Mouse (Mus musculus) heart, postnatal 36 days (tissue): Measurements from ENCODE around the gene Zswim4. TPM values are rescaled to one million over a fixed set of nuclear protein-coding genes. Genes with fewer than 3 reads are reported as not detected.

Source experiments
- DNase-seq, 2 experiments: peaks; one replicate each; pipeline ENCODE4 v3.0.0; 2021 to 2022
- intact Hi-C: fragments of 180-260 bp; cut with DNase I; formaldehyde crosslinking; loops from one replicate; pipeline ENCODE4 v1.15.1; 2025
- microRNA-seq, 2 experiments: library from miRNA; unstranded; fragments of <30 nt; microRNA quantifications; one replicate each; pipeline ENCODE4 v1.2.0; 2021; ENCODE audit warnings: borderline number of aligned reads in 2 of 2
- total RNA-seq, 2 experiments: library from RNA; stranded (reverse); gene quantifications; 2 replicates each; pipeline ENCODE4 v1.2.3; 2021

The Zswim4 gene
- total RNA-seq, 2 experiments from 2014 or later, result 9.5 to 11.0 TPM

GRCm38 (mm10) chr8:84188671-84189070 lies 48.2 kb downstream of the Zswim4 start:
- no peak for DNase-seq
- intact Hi-C loops, result no loop called here

DNA sequence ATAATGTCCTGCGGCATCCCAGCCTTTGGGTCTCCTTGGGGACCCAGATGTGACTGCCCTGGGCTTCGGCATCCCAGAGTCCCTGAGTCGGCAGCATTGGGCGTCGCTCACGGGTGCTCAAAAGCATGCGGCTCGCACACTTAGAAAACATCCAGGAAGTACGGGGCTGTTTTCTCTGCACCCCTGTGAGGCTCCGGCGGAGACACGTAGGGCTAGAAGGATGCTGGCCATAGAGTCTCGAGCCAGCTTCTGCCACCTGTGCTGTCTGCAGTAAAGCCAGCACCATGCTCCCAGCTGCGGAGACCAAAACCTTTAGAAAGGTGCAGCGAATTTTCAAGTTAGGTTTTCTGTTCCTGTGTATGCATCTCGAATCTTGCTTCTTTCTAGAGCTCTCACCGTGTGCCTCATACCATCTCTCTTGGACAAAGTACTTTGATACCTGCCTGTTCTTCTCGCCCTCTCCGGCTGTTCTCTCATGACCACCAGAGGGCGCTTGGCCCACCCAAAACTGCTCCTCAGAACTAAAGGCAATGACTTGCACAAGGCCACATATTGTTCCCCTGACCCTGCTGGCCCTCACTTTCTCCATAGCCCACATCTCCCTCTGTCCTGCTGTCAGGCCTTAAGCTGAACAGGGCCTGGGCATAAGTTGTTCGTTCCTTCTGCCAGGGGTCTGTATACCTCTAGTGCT lies 49.6 kb downstream of the Zswim4 start:
- peak; percentile 76 to 79 for DNase-seq
- intact Hi-C loops, result no loop called here

GRCm38 (mm10) chr8:84186547-84186946 lies 50.3 kb downstream of the Zswim4 start:
- peak; percentile 81 to 84 for DNase-seq
- intact Hi-C loops, result loop anchor here (1.0 kb wide), 3 partner anchors 24 to 171 kb away; no protein-coding TSS in a partner anchor

DNA sequence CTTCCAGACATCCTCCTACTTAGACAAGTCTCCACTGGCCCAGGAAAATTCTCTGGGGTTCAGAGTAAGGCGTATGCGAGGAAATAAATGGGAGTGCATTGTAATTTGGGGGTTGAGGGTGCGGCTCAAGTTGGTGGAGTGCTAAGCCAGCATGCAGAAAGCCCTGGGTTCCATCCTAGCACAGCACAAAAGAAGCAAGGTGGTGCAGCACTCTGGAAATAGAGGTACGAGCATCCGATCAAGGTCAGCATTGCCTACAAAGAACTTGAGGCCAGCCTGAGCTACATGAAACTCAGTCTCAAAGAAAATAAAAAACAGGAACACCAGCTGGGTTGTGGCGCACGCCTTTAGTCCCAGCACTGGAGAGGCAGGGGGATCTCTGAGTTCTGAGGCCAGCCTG lies 51.7 kb downstream of the Zswim4 start, which contains the start of gene Nanos3:
Gene Nanos3 (minus strand): TSS at position 101 of the 400 bp plus-strand sequence.
- DNase-seq, result no peak
- intact Hi-C loops, result no loop called here

DNA sequence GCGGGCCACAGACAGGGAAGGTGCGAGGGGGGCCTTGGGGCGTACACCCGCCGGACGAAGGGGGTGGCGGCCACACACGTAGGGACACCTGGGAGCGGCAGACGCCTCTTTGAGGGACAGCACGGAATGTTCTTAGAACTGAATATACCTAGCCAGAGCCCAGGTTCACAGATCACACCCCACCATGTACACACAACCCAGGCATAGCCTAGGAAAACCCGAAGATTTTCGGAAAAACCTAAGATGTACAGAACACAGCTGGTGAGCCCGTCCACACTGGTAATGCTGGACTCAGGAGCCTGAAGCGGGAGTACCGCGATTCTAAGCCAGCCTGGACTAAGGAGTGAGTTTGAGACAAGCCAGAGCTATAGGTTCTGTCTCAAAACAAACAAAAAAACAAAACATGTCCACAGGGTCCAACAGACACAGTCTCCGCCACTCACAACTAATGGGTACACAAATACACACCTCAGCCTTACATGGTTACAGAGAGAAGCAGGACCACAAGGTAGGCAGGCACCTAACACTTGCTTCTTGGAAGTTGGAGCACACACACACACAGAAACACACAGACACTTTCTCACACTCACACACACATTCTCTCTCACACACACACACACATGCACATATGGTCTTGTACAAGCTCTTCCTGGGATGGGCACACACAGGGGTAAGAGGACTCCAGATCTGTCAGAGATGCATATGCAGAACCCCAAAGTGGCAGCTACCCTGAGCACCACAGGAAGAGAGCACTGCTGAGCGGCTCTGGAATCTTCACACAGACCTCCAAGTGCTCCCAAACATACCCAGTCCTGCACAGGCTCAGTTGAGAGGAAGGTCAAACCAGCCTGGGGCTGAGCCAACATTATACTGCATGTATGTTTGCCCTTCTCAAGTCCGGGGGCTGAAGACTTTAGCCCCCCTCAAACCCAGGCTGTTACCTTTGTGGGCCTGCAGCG lies 52.5 kb downstream of the Zswim4 start:
- intact Hi-C loops, result no loop called here
- no peak for DNase-seq

DNA sequence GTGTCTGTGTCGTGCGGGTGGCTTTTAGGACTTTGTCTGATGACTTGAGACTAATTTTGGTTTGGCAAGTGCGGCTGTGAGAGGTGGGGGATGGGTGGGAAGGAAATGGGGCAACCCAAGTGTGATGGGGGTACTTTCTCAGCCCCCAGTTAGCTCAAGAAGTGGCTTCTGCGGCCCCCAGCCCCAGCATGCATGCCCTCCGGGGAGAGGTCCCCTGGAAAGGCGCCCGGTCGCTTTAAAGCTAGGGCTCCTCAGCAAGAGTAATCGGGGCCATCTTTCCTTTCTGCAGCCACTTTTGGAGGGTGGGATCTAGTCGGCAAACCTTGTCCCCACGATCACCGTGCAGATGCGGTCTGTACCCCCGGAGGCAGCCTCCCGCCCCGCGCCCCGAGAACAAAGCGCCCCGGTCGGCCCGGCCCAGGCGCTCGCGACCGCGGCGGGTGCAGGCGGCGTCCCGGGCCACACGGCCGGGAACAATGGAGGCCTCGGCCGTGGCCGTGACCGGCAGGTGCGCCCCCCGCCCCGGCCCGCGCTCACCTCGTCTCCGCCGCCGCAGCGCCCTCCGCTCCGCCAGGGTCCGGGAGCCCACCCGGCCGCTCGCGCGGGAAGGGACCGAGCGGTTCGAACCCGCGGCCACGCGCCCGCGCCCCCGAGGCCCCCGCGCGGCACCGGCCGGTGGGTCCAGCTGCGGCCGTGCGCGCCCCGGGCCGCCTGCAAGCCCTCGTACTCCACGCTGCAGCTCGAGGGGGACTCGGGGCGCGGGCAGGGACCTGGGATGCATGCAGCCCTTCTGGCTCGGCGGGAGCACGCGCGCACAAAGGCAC lies 53.4 kb downstream of the Zswim4 start:
- intact Hi-C loops, result loop anchor here (2.0 kb wide), 1 partner anchor 145 kb away; no protein-coding TSS in a partner anchor
- DNase-seq, result peak in 1 of 2 experiments; percentile 29

DNA sequence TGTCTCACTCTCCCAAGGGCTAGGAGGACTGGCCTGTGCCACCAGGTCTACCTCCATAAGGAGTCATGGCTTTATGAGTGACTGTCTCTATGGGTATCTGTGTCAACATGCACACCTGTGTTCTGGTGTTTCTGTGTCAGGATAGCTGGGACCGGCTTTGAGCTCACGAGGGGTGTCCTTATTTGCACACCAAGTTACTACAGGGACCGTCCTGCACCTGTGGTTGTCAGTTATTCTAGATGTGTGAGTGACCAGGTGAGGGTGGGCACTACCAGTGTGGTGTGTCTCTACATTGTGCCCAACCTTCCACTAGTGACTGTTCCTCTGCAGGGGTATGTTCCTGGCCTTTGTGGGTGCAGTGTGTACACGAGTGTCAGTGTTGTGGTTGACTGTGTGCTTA lies 54.0 kb downstream of the Zswim4 start:
- no peak for DNase-seq
- intact Hi-C loops, result loop anchor here (2.0 kb wide), 1 partner anchor 144 kb away; no protein-coding TSS in a partner anchor

- DNase-seq, result peak in 1 of 2 experiments; percentile 37
- intact Hi-C loops, result no loop called here
These were observed 56.2 kb downstream of the Zswim4 start for GRCm38 (mm10) chr8:84180530-84181190.

DNA sequence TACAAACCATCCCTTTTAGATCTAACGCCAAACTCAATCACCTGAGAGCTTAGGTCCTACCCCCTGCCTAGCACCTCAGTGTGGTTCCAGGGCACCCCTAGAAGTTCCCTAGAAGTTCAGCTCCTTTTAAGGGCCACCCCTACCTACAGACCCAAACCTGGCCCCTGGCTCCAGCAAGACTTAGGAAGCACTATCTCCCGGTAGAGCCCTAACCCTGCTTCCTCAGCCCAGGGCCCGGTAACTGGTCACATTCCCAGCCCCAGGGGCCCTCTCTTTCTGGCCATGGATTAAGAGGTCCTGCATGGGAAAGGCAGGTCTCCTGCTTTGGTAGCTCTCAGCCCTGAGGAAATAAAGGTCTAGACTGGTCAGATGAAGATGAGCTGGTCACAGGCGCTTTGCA lies 56.9 kb downstream of the Zswim4 start:
- intact Hi-C loops, result loop anchor here (2.0 kb wide), 1 partner anchor 33 kb away; the partner anchor contains the start of gene Cc2d1a
- no peak for DNase-seq

- no peak for DNase-seq
- intact Hi-C loops, result loop anchor here (2.0 kb wide), 1 partner anchor 32 kb away; the partner anchor contains the start of gene Cc2d1a
These were observed 58.3 kb downstream of the Zswim4 start for GRCm38 (mm10) chr8:84178592-84178991.

DNA sequence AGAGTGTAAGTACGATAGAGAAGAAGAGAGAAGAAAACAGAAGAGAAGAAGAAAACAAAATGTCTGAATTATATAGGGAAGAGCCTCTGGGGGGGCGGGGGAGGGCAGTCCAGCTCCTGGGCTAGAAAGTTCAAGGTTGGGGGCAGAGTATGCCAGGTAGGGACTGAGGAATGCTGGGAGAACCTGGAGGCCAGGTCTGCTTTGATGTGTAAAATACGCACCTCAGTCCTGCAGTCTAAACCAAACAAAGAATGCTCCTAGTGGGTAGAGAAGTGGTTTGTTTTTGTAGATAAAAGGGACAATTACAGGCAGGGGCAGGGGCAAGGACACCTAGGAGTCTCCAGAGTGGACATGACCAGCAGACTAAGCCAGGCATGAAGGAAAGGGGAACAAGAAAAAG lies 59.5 kb downstream of the Zswim4 start:
- DNase-seq, result no peak
- intact Hi-C loops, result no loop called here

- intact Hi-C loops, result no loop called here
- no peak for DNase-seq
These were observed 60.3 kb downstream of the Zswim4 start for GRCm38 (mm10) chr8:84176560-84176959.

- DNase-seq, result no peak
These were observed 63.0 kb downstream of the Zswim4 start for GRCm38 (mm10) chr8:84173861-84174260.

DNA sequence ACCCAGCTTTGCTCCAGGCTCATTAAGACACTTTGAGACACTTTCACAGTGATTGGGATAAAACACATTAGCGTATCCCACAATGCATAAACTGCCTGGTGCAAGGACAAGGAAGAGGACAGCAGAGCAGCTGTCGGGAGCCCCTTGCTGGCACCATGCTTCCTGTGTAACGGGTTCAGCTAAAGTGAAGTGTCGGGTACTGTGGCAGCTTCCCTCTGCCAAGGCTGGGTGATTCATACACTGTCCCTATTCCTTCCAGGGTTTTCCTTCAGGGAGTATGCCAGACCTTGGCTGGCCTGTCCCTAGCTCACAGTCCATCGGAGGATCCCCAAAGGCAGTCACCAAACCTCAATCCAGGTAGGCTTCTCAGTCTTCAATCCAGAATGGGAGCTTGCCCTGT lies 66.8 kb downstream of the Zswim4 start:
- no peak for DNase-seq

More at GRCm38 (mm10) chr8:84173861-84174260, 63.0 kb downstream of the Zswim4 start:
- intact Hi-C loops, result no loop called here

GRCm38 (mm10) chr8:84167696-84168095 lies 69.2 kb downstream of the Zswim4 start:
- intact Hi-C loops, result no loop called here
- DNase-seq, result no peak

More for the DNA sequence above, 66.8 kb downstream of the Zswim4 start:
- intact Hi-C loops, result no loop called here

Small RNA genes lying within 50 kb of the gene (microRNA-seq; reads per million reads assigned to microRNA genes)
- gene Mir181c (735 to 751 reads per million in 2 experiments), gene Mir181d (1,435 to 1,848 reads per million in 2 experiments), gene Mir23a (69,155 to 71,619 reads per million in 2 experiments), gene Mir24-2 (0 reads per million in 2 experiments), gene Mir27a (1,489 to 1,587 reads per million in 2 experiments), gene Mir3074-2 (0 reads per million in 2 experiments)

Other genes starting within 250 kb of the Zswim4 start
- gene Samd1, start 239.4 kb downstream of the Zswim4 start, total RNA-seq, result 10 to 100 TPM; 27.3 to 33.1 TPM
- gene 1700067K01Rik, start 235.6 kb downstream of the Zswim4 start, total RNA-seq, result not detected
- gene 2210011C24Rik, start 224.9 kb downstream of the Zswim4 start, total RNA-seq, result 1 to 10 TPM; 2.6 to 3.4 TPM
- gene Palm3, start 215.6 kb downstream of the Zswim4 start, total RNA-seq, result under 1 TPM; 0.11 to 0.87 TPM
- 1 to 10 TPM; 3.0 to 3.1 TPM for gene Il27ra, start 194.5 kb downstream of the Zswim4 start, total RNA-seq
- not detected for gene Rln3, start 192.1 kb downstream of the Zswim4 start, total RNA-seq
- 1 to 10 TPM; 4.1 to 4.5 TPM for gene Gm10643, start 171.9 kb downstream of the Zswim4 start, total RNA-seq
- 10 to 100 TPM; 11.0 to 12.3 TPM for gene Rfx1, start 170.2 kb downstream of the Zswim4 start, total RNA-seq
- 1 to 10 TPM; 8.1 to 8.2 TPM for gene Dcaf15, start 132.3 kb downstream of the Zswim4 start, total RNA-seq
- gene Podnl1, start 111.1 kb downstream of the Zswim4 start, total RNA-seq, result not detected
- 10 to 100 TPM; 14.5 to 15.8 TPM for gene Cc2d1a, start 89.1 kb downstream of the Zswim4 start, total RNA-seq
- under 1 TPM in 1 of 2 experiments, not detected in 1; 0.36 TPM for gene 4930432K21Rik, start 89.0 kb downstream of the Zswim4 start, total RNA-seq
- under 1 TPM; 0.80 to 0.95 TPM for gene Nanos3, start 51.8 kb downstream of the Zswim4 start, total RNA-seq
- 100 to 1,000 TPM; 231 to 232 TPM for gene D8Ertd738e, start 12.7 kb upstream of the Zswim4 start, total RNA-seq
- gene Mri1, start 20.3 kb upstream of the Zswim4 start, total RNA-seq, result 10 to 100 TPM; 10.1 to 12.3 TPM
- gene Ccdc130, start 33.3 kb upstream of the Zswim4 start, total RNA-seq, result 10 to 100 TPM in 1 of 2 experiments, 1 to 10 TPM in 1; 7.5 to 11.0 TPM
- gene Cacna1a, start 151.4 kb upstream of the Zswim4 start, total RNA-seq, result 1 to 10 TPM; 1.7 to 4.4 TPM